Mouse (Mus musculus) fat pad, adult 2 months (tissue): ENCODE measurements at regions not wholly inside any gene's neighbourhood (a gene's known extent, or its start where the extent isn't known, plus 50 kb on each side); places are given as distances from the start of the nearest gene placed in this dataset.

Source experiments
- DNase-seq: peaks from one replicate; pipeline ENCODE4 v3.0.0-alpha.2; 2011; ENCODE audit warnings: low read depth, low spot score; ENCODE audit errors: extremely low read depth

GRCm38 (mm10) chr10:126646587-126646986, 254.6 kb downstream of the Atp23 start:
- no peak for DNase-seq

GRCm38 (mm10) chr10:126641792-126642289, 259.3 kb downstream of the Atp23 start:
- no peak for DNase-seq

- DNase-seq: no peak
Measured at GRCm38 (mm10) chr10:126634731-126635130, 266.4 kb downstream of the Atp23 start.

GRCm38 (mm10) chr10:126628057-126628456, 273.1 kb downstream of the Atp23 start:
- DNase-seq: no peak

- DNase-seq: no peak
Measured at GRCm38 (mm10) chr10:126625466-126625865, 275.7 kb downstream of the Atp23 start.

GRCm38 (mm10) chr10:126620802-126621201, 280.4 kb downstream of the Atp23 start:
- no peak for DNase-seq

GRCm38 (mm10) chr10:126619970-126620369, 281.2 kb downstream of the Atp23 start:
- DNase-seq: no peak

GRCm38 (mm10) chr10:126612226-126612625, 288.9 kb downstream of the Atp23 start:
- no peak for DNase-seq

GRCm38 (mm10) chr10:126610506-126610905, 290.6 kb downstream of the Atp23 start:
- DNase-seq: no peak

GRCm38 (mm10) chr10:126599686-126600085, 301.5 kb downstream of the Atp23 start:
- no peak for DNase-seq

- no peak for DNase-seq
Measured at GRCm38 (mm10) chr10:126568155-126568554, 333.0 kb downstream of the Atp23 start.

GRCm38 (mm10) chr10:126565326-126565725, 335.8 kb downstream of the Atp23 start:
- DNase-seq: no peak

- no peak for DNase-seq
Measured at GRCm38 (mm10) chr10:126555080-126555479, 346.1 kb downstream of the Atp23 start.

GRCm38 (mm10) chr10:126531950-126532349, 369.2 kb downstream of the Atp23 start:
- no peak for DNase-seq

GRCm38 (mm10) chr10:126531368-126531767, 369.8 kb downstream of the Atp23 start:
- no peak for DNase-seq

GRCm38 (mm10) chr10:126528801-126529200, 372.4 kb downstream of the Atp23 start:
- no peak for DNase-seq

GRCm38 (mm10) chr10:126526186-126526585, 375.0 kb downstream of the Atp23 start:
- no peak for DNase-seq

GRCm38 (mm10) chr10:126521836-126522815, 379.0 kb downstream of the Atp23 start:
- no peak for DNase-seq

- peak; percentile 16 for DNase-seq
Measured at GRCm38 (mm10) chr10:126520973-126521372, 380.2 kb downstream of the Atp23 start.

GRCm38 (mm10) chr10:126513185-126513584, 388.0 kb downstream of the Atp23 start:
- no peak for DNase-seq

GRCm38 (mm10) chr10:126511511-126511910, 389.6 kb downstream of the Atp23 start:
- no peak for DNase-seq

GRCm38 (mm10) chr10:126505988-126506387, 395.2 kb downstream of the Atp23 start:
- no peak for DNase-seq
